Mouse (Mus musculus) lung, embryonic 16.5 days (tissue): ENCODE measurements at regions not wholly inside any gene's neighbourhood (a gene's known extent, or its start where the extent isn't known, plus 50 kb on each side); places are given as distances from the start of the nearest gene placed in this dataset.

Experiments
- ATAC-seq: fragments of 200-750 bp; cut with Nextera tagmentation; 2 replicates; pipeline ENCODE4 v1.8.0; 2017; ENCODE audit warnings: low read depth, mild to moderate bottlenecking, moderate library complexity
- H3K27ac ChIP-seq: fragments of 300-500 bp; sonication (generic); 2 replicates; pipeline ENCODE4 v1.5.1; 2014; ENCODE audit warnings: mild to moderate bottlenecking, control low read depth, low read length
- H3K27me3 ChIP-seq: fragments of 300-500 bp; sonication (generic); 2 replicates; pipeline ENCODE4 v1.6.1; 2014; ENCODE audit warnings: low read depth, low read length, mixed read lengths; ENCODE audit not compliant: control insufficient read depth, insufficient read depth
- H3K36me3 ChIP-seq: fragments of 300-500 bp; sonication (generic); 2 replicates; pipeline ENCODE4 v1.6.1; 2014; ENCODE audit warnings: low read length; ENCODE audit not compliant: control insufficient read depth, insufficient read depth
- H3K4me1 ChIP-seq: fragments of 300-500 bp; sonication (generic); replicated peaks from 2 replicates; pipeline ENCODE4 v1.6.1; 2014; ENCODE audit warnings: low read length, mixed read lengths; ENCODE audit not compliant: control insufficient read depth, insufficient read depth
- H3K4me2 ChIP-seq: fragments of 300-500 bp; sonication (generic); 2 replicates; pipeline ENCODE4 v1.6.1; 2014; ENCODE audit warnings: low read depth, low read length, control low read depth
- H3K4me3 ChIP-seq: fragments of 300-500 bp; sonication (generic); 2 replicates; pipeline ENCODE4 v1.5.1; 2014; ENCODE audit warnings: mild to moderate bottlenecking, low read length, control low read depth
- H3K9ac ChIP-seq: fragments of 300-500 bp; sonication (generic); 2 replicates; pipeline ENCODE4 v1.6.1; 2014; ENCODE audit warnings: low read length, control low read depth
- H3K9me3 ChIP-seq: fragments of 300-500 bp; sonication (generic); 2 replicates; pipeline ENCODE4 v1.6.1; 2016; ENCODE audit warnings: low read length; ENCODE audit not compliant: control insufficient read depth
- WGBS: fragments of 180-500 bp; shearing (Covaris S2); extraction: QIAGEN DNeasy Blood & Tissue Kit; methylation state at CpG from one replicate; pipeline ENCODE4 v1.1.7; 2014; 5-methylcytosine and 5-hydroxymethylcytosine counted together

GRCm38 (mm10) chr12:27576109-27576700, 233.8 kb upstream of the Sox11 start:
- ATAC-seq, result no peak
- H3K27me3 ChIP-seq, result no peaks in the 10 kb centered on the region
- no peak overlapping the region for H3K9ac ChIP-seq
- 65% methylated on average over 3 of the region's 3 CpGs for WGBS
- H3K27ac ChIP-seq, result no peak overlapping the region
- no peaks in the 10 kb centered on the region for H3K4me1 ChIP-seq
- no peaks in the 10 kb centered on the region for H3K9me3 ChIP-seq
- H3K4me2 ChIP-seq, result no peak overlapping the region
- H3K4me3 ChIP-seq, result no peak overlapping the region
- no peaks in the 10 kb centered on the region for H3K36me3 ChIP-seq

- no peak overlapping the region for H3K4me2 ChIP-seq
Observed at GRCm38 (mm10) chr12:27575629-27576028, 233.3 kb upstream of the Sox11 start.

GRCm38 (mm10) chr12:27567250-27567649, 224.9 kb upstream of the Sox11 start:
- H3K27ac ChIP-seq, result no peak overlapping the region
- no peaks in the 10 kb centered on the region for H3K4me1 ChIP-seq
- ATAC-seq, result no peak
- H3K36me3 ChIP-seq, result no peaks in the 10 kb centered on the region
- no peaks in the 10 kb centered on the region for H3K9me3 ChIP-seq
- no peak overlapping the region for H3K9ac ChIP-seq
- WGBS, result 58% methylated on average over 3 of the region's 3 CpGs
- no peak overlapping the region for H3K4me3 ChIP-seq
- no peak overlapping the region for H3K4me2 ChIP-seq
- H3K27me3 ChIP-seq, result no peaks in the 10 kb centered on the region

More at GRCm38 (mm10) chr12:27575629-27576028, 233.3 kb upstream of the Sox11 start:
- no peak for ATAC-seq
- WGBS, result 76% methylated on average over 7 of the region's 7 CpGs
- Histone ChIP-seq H3K4me3 (no peak overlapping the region), H3K9me3 (no peaks in the 10 kb centered on the region), H3K36me3 (no peaks in the 10 kb centered on the region), H3K4me1 (no peaks in the 10 kb centered on the region), H3K27me3 (no peaks in the 10 kb centered on the region), H3K27ac (no peak overlapping the region), H3K9ac (no peak overlapping the region)

GRCm38 (mm10) chr12:27565965-27566507, 223.7 kb upstream of the Sox11 start:
- H3K9me3 ChIP-seq, result no peaks in the 10 kb centered on the region
- no peaks in the 10 kb centered on the region for H3K36me3 ChIP-seq
- H3K4me2 ChIP-seq, result no peak overlapping the region
- H3K4me3 ChIP-seq, result no peak overlapping the region
- 47% methylated on average over 8 of the region's 8 CpGs for WGBS
- H3K27me3 ChIP-seq, result no peaks in the 10 kb centered on the region
- H3K9ac ChIP-seq, result no peak overlapping the region
- no peak for ATAC-seq
- H3K4me1 ChIP-seq, result no peaks in the 10 kb centered on the region
- no peak overlapping the region for H3K27ac ChIP-seq

- Histone ChIP-seq H3K9ac (no peak overlapping the region), H3K9me3 (no peaks in the 10 kb centered on the region), H3K4me3 (no peak overlapping the region), H3K27me3 (no peaks in the 10 kb centered on the region), H3K27ac (no peak overlapping the region), H3K36me3 (no peaks in the 10 kb centered on the region), H3K4me1 (no peaks in the 10 kb centered on the region), H3K4me2 (no peak overlapping the region)
- WGBS, result 69% methylated on average over 5 of the region's 5 CpGs
- no peak for ATAC-seq
Observed at GRCm38 (mm10) chr12:27564641-27565306, 222.4 kb upstream of the Sox11 start.

- Histone ChIP-seq H3K4me3 (no peak overlapping the region), H3K4me2 (no peak overlapping the region), H3K9me3 (no peaks in the 10 kb centered on the region), H3K27me3 (no peaks in the 10 kb centered on the region), H3K27ac (no peak overlapping the region), H3K4me1 (no peaks in the 10 kb centered on the region), H3K36me3 (no peaks in the 10 kb centered on the region), H3K9ac (no peak overlapping the region)
- ATAC-seq, result no peak
- WGBS, result 56% methylated on average over 3 of the region's 3 CpGs
Observed at GRCm38 (mm10) chr12:27563900-27564299, 221.5 kb upstream of the Sox11 start.

GRCm38 (mm10) chr12:27552809-27553208, 210.4 kb upstream of the Sox11 start:
- Histone ChIP-seq H3K4me1 (no peaks in the 10 kb centered on the region), H3K27me3 (no peaks in the 10 kb centered on the region), H3K9me3 (no peaks in the 10 kb centered on the region), H3K27ac (no peak overlapping the region), H3K9ac (no peak overlapping the region), H3K4me3 (no peak overlapping the region), H3K36me3 (no peaks in the 10 kb centered on the region), H3K4me2 (no peak overlapping the region)
- WGBS, result 27% methylated on average over 1 of the region's 1 CpGs
- ATAC-seq, result no peak

GRCm38 (mm10) chr12:27538210-27538609, 195.8 kb upstream of the Sox11 start:
- no peak overlapping the region for H3K27ac ChIP-seq
- H3K4me3 ChIP-seq, result no peak overlapping the region
- whole genome bisulfite sequencing, result 29% methylated on average over 4 of the region's 4 CpGs
- no peak overlapping the region for H3K4me2 ChIP-seq
- H3K36me3 ChIP-seq, result no peaks in the 10 kb centered on the region
- no peaks in the 10 kb centered on the region for H3K27me3 ChIP-seq
- ATAC-seq, result no peak
- H3K9ac ChIP-seq, result no peak overlapping the region
- no peaks in the 10 kb centered on the region for H3K4me1 ChIP-seq
- no peaks in the 10 kb centered on the region for H3K9me3 ChIP-seq

- no peak overlapping the region for H3K4me3 ChIP-seq
- H3K4me2 ChIP-seq, result no peak overlapping the region
- no peak for ATAC-seq
- H3K27me3 ChIP-seq, result no peaks in the 10 kb centered on the region
- no peaks in the 10 kb centered on the region for H3K9me3 ChIP-seq
- H3K27ac ChIP-seq, result no peak overlapping the region
- no peaks in the 10 kb centered on the region for H3K36me3 ChIP-seq
- H3K9ac ChIP-seq, result no peak overlapping the region
- 84% methylated on average over 3 of the region's 3 CpGs for WGBS
- H3K4me1 ChIP-seq, result no peaks in the 10 kb centered on the region
Observed at GRCm38 (mm10) chr12:27537507-27537906, 195.1 kb upstream of the Sox11 start.
